Mouse (Mus musculus) midbrain, embryonic 10.5 days (tissue): ENCODE results near the gene Frmd8. TPM values are rescaled to one million over a fixed set of nuclear protein-coding genes. Genes with fewer than 3 reads are reported as not detected.

ENCODE experiments used
- DNase-seq: peaks from one replicate; pipeline ENCODE4 v3.0.0-alpha.2; 2017; ENCODE audit warnings: low spot score
- H3K27ac ChIP-seq: fragments of 300-500 bp; sonication (generic); replicated peaks from 2 replicates; pipeline ENCODE4 v1.5.1; 2016; ENCODE audit warnings: mild to moderate bottlenecking
- H3K27me3 ChIP-seq: fragments of 300-500 bp; sonication (generic); 2 replicates; pipeline ENCODE4 v1.6.1; 2016; ENCODE audit warnings: low read depth, mild to moderate bottlenecking; ENCODE audit not compliant: poor library complexity, severe bottlenecking
- H3K36me3 ChIP-seq: fragments of 300-500 bp; sonication (generic); 2 replicates; pipeline ENCODE4 v1.6.1; 2016; ENCODE audit warnings: mild to moderate bottlenecking, moderate library complexity
- H3K4me1 ChIP-seq: fragments of 300-500 bp; sonication (generic); 2 replicates; pipeline ENCODE4 v1.6.1; 2016
- H3K4me3 ChIP-seq: fragments of 300-500 bp; sonication (generic); 2 replicates; pipeline ENCODE4 v1.5.1; 2016; ENCODE audit warnings: mild to moderate bottlenecking, moderate library complexity
- H3K9me3 ChIP-seq: fragments of 300-500 bp; sonication (generic); replicated peaks from 2 replicates; pipeline ENCODE4 v1.6.1; 2016; ENCODE audit warnings: mild to moderate bottlenecking
- WGBS: fragments of 180-500 bp; shearing (Covaris S2); methylation state at CpG from one replicate; pipeline ENCODE4 v1.1.7; 2016; 5-methylcytosine and 5-hydroxymethylcytosine counted together
- polyA plus RNA-seq: library from polyadenylated mRNA; unstranded; fragments of >200 nt; fragmentation: Nextera tagmentation; extraction: Ambion mirVana; gene quantifications from 2 replicates; pipeline ENCODE4 v1.2.1, GENCODE M21; 2016

Frmd8 gene
- polyA plus RNA-seq, 1 experiment from 2014 or later, result 34.9 TPM

DNA sequence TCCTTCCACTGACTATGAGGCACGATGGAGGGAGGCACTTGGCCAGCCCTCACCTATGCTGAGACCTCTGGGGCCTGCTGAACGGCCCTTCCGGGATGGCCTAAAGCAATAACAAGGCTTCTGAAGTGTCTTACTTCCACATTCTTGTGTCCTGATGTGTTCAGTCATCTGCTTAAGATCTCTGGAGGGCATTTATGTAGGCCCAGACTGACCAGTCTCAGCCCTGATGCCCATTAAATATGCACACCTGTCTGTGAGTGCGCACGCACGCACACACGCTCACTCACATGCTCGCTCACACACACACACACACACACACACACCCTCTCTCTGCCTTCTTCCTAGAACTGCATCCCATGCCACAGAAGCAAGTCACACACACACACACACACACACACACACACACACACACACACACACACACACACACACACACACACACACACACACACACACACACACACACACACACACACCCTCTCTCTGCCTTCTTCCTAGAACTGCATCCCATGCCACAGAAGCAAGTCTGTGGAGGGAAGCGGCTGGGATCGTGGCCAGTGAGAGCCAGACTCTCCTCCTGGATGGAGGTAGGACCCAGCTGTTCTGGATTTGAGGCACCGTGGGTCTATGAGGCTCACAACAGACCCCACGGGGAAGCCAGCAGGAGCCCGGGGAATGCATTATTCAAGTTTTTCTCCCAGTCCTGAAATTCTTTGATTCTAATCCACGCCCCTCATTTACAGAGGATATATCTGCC, 65.9 kb downstream of the Frmd8 start:
- no peak for DNase-seq
- 72% methylated on average over 14 of the region's 14 CpGs for WGBS
- peak overlapping the region; percentile 80 for H3K27ac ChIP-seq
- H3K36me3 ChIP-seq, result no peaks in the 10 kb centered on the region
- no peak overlapping the region for H3K4me3 ChIP-seq
- H3K27me3 ChIP-seq, result no peaks in the 10 kb centered on the region
- H3K9me3 ChIP-seq, result no peaks in the 10 kb centered on the region
- peaks cover 92% of the 10 kb centered on the region for H3K4me1 ChIP-seq

DNA sequence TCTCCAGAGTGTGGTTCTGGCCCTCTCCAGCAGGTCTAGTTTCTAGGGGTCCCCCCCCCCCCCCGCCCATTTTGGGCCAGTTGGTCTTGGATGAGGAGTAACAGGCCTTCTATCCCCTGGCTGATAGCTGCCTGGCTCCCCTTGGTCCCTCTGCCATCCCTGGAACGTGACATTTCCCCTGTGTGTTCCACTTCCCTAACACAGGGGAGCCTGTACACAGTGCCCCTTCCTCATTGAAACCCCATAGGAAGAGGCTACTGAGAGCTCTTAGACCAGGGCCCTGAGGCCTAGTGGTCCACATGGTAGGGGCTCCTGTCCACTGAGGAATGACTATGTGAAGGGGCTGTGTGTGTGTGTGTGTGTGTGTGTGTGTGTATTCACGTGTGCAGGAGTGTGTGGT, 67.3 kb downstream of the Frmd8 start:
- WGBS, result 64% methylated on average over 3 of the region's 3 CpGs
- Histone ChIP-seq H3K27me3 (no peaks in the 10 kb centered on the region), H3K9me3 (no peaks in the 10 kb centered on the region), H3K4me3 (no peak overlapping the region), H3K36me3 (no peaks in the 10 kb centered on the region), H3K4me1 (peaks cover 94% of the 10 kb centered on the region), H3K27ac (peak overlapping the region; percentile 88)
- DNase-seq, result no peak

DNA sequence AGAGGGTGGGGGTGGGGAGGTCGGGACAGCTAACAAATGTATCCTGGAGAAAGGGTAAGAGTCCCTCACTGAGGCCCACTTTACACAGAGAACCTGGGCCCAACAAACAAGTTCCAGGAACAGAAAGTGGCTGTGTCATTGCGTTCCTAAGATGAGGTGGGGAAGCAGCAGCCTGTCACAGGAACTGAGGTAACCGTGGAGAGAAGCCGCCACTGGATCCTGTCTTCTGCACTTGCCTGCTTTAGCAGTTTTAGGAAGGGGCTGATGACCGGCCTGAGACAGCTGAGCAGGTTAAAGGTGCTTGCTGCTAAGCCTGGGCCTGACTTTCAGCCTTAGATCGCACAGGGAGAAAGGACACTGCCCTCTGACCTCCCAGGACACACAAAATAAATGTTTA, 68.3 kb downstream of the Frmd8 start:
- H3K4me3 ChIP-seq, result peak overlapping the region; percentile 27
- 16% methylated on average over 6 of the region's 6 CpGs for WGBS

GRCm38 (mm10) chr19:5806051-5806808, 68.8 kb downstream of the Frmd8 start:
- no peak for DNase-seq
- Histone ChIP-seq H3K27me3 (no peaks in the 10 kb centered on the region), H3K36me3 (no peaks in the 10 kb centered on the region), H3K4me3 (peak overlapping the region; percentile 27), H3K9me3 (no peaks in the 10 kb centered on the region), H3K4me1 (peaks cover 81% of the 10 kb centered on the region), H3K27ac (peak overlapping the region; percentile 88)
- WGBS, result 3% methylated on average over 8 of the region's 8 CpGs

More for the DNA sequence above, 68.3 kb downstream of the Frmd8 start:
- no peak for DNase-seq
- H3K27ac ChIP-seq, result peak overlapping the region; percentile 88
- no peaks in the 10 kb centered on the region for H3K36me3 ChIP-seq
- no peaks in the 10 kb centered on the region for H3K9me3 ChIP-seq
- peaks cover 87% of the 10 kb centered on the region for H3K4me1 ChIP-seq
- no peaks in the 10 kb centered on the region for H3K27me3 ChIP-seq

DNA sequence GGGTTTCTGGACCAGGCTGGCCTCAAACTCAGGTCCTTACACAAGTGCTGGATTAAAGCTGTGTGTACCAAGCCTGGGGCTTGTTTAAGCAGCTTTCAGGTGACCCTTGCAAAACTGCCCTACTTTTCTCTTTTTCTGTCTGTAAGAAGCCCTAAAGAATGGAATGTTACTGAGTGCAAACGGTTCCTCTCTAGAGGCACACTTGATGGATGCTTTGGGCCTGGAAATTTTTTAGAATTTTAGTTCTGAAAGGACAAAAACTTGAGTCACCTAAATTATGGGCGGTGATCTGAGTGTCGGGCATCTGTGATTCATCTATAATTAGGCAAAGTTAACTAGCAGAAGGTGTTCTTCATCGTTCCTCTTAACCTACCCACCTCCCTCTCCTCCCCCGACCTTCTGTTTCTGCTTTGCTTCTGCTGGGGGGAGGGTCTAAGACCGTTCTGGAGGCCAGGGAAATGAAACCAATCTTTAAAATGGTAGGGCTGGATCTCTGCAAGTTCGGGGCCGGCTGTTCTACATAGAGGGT, 70.6 kb downstream of the Frmd8 start:
- peaks cover 63% of the 10 kb centered on the region for H3K4me1 ChIP-seq

DNA sequence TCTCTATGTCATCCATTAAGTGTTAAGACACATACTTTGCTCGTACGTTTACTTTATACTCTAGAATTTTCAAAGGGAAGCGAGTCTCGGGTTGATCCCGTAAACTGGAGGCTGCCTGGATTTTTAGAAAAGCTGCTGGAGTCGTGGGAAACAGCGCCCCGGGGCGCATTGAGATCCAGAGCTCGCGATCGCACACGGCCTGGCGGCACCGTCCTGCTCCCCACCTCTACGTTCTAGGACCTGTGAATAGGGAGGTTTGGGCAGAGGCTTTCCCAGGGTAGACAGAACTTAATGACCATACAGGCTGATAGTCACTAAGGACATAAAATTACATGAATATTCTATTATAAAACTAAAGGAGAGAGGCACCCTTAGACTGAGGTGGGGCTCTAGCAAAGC, 71.2 kb downstream of the Frmd8 start:
- H3K36me3 ChIP-seq, result peaks cover 22% of the 10 kb centered on the region
- H3K27ac ChIP-seq, result peak overlapping the region; percentile 100
- H3K9me3 ChIP-seq, result no peaks in the 10 kb centered on the region
- WGBS, result under 1% methylated on average over 16 of the region's 16 CpGs
- peaks cover 57% of the 10 kb centered on the region for H3K4me1 ChIP-seq
- peak overlapping the region; percentile 99 for H3K4me3 ChIP-seq
- DNase-seq, result no peak
- H3K27me3 ChIP-seq, result no peaks in the 10 kb centered on the region

More for the DNA sequence above, 70.6 kb downstream of the Frmd8 start:
- H3K4me3 ChIP-seq, result peak overlapping the region; percentile 99
- no peaks in the 10 kb centered on the region for H3K27me3 ChIP-seq
- peak overlapping the region; percentile 100 for H3K27ac ChIP-seq
- DNase-seq, result no peak
- H3K9me3 ChIP-seq, result no peaks in the 10 kb centered on the region
- 41% methylated on average over 8 of the region's 8 CpGs for WGBS
- peaks cover 17% of the 10 kb centered on the region for H3K36me3 ChIP-seq

- under 1% methylated on average over 67 of the region's 67 CpGs for WGBS
- Histone ChIP-seq H3K4me1 (peaks cover 57% of the 10 kb centered on the region), H3K36me3 (peaks cover 28% of the 10 kb centered on the region), H3K4me3 (peak overlapping the region; percentile 99), H3K27ac (peak overlapping the region; percentile 100), H3K27me3 (no peaks in the 10 kb centered on the region), H3K9me3 (no peaks in the 10 kb centered on the region)
- DNase-seq, result peak; percentile 100
These were observed 71.8 kb downstream of the Frmd8 start for GRCm38 (mm10) chr19:5803041-5803880.

GRCm38 (mm10) chr19:5802787-5803040, 72.4 kb downstream of the Frmd8 start:
- under 1% methylated on average over 4 of the region's 4 CpGs for WGBS
- no peak for DNase-seq
- H3K4me3 ChIP-seq, result peak overlapping the region; percentile 99
- peaks cover 60% of the 10 kb centered on the region for H3K4me1 ChIP-seq
- H3K27me3 ChIP-seq, result no peaks in the 10 kb centered on the region
- H3K9me3 ChIP-seq, result no peaks in the 10 kb centered on the region
- H3K36me3 ChIP-seq, result peaks cover 34% of the 10 kb centered on the region
- H3K27ac ChIP-seq, result peak overlapping the region; percentile 100

DNA sequence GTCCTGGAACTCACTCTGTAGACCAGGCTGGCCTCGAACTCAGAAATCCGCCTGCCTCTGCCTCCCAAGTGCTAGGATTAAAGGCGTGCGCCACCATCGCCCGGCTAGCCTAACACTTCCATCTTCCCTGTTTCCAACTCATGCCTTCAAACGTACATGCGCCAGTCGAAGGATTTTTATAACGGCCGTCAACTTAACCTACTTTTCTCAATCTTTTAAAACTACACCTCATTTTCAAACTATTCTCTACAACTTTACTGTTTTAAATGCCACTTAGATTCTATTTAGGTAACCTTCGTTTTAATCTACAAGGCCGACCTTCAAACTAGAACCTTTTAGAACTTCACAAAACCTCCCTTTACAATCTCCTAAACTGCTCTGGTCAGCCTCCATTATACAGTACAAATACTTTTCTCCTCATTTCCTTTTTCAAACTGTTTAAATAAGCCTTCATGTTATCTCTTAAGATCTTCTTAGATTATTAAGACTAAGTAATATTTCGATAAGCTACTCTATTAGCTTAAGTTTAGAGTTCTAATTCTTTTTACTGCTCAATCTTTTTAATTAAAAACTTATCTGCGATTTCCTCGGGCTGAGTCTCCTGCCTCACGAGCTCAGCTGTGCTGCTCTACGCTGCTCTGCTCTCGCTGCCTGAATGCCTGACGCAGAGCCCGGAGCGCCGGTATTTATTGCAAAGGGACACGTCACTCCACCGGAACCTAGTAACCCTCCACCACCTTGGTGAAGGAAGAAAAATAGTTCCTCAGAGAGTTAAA, 72.9 kb downstream of the Frmd8 start:
- H3K4me1 ChIP-seq, result peaks cover 60% of the 10 kb centered on the region
- no peaks in the 10 kb centered on the region for H3K27me3 ChIP-seq
- peak overlapping the region; percentile 100 for H3K27ac ChIP-seq
- H3K9me3 ChIP-seq, result no peaks in the 10 kb centered on the region
- under 1% methylated on average over 25 of the region's 25 CpGs for WGBS
- peak overlapping the region; percentile 99 for H3K4me3 ChIP-seq
- peaks cover 39% of the 10 kb centered on the region for H3K36me3 ChIP-seq
- DNase-seq, result peak; percentile 94

DNA sequence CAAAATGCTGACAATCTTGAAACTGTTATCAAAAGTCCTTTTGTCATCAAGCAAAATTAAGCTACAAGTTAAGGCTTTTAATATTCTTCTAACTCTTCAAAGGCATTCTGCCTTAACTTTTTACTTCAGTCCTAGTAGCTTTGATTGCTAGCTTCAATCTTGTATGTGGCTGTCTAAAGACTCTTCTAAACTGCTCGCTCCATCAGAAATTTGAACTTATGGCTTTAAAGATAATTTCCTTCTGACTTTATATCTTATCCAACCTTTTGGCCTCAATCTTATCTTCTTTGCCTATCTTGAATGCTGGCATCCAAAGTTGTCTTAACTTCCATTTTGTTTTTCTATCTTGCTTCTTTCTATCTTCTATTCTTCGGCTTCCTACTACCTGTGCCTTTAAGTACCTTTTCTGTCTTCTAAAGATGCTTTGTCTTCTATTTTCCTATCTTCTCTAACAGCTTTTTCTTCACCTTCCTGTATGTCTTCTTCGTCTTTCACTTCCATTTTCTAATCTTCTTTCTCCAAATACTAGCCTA, 73.6 kb downstream of the Frmd8 start:
- peaks cover 46% of the 10 kb centered on the region for H3K36me3 ChIP-seq
- no peak for DNase-seq
- peak overlapping the region; percentile 100 for H3K27ac ChIP-seq
- H3K27me3 ChIP-seq, result no peaks in the 10 kb centered on the region
- no peaks in the 10 kb centered on the region for H3K9me3 ChIP-seq
- peak overlapping the region; percentile 99 for H3K4me3 ChIP-seq
- WGBS, result 16% methylated on average over 3 of the region's 3 CpGs
- H3K4me1 ChIP-seq, result peaks cover 60% of the 10 kb centered on the region

DNA sequence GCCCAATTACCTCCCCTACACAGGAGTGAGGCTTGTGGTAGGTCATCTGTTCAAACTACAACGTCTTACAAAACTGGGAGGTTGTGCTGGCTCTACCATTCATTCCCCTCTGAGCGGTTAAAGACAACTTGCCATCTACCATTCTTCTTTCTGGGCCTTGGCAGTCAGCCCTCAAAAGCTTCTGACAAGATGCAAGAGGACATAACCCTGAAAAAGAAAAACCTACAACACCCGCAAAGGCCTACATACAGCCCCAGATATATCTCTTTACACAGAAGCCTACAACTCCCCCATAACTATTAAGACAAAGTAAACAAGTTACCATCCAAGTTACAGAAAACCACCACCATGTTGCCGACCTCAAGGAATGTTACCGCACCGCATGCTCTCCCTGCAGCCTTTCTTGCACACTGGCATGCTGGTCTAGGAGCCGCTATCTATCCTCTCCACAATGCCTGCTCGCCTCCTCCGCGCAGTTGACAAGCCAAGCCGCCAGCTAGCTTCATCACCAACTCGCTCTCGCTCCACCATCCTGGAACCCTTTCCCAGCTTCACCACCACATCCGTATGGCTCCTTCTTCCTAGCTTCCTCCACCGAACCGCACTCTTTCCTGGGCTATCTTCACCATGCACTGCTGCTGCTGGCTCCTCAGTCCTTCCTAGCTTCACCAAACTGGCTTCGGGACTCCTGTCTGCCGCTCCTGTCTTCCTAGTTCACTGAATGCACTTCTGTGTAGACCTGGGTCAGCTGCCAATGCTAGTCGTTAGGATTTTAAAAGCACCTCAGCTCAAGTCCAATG, 74.2 kb downstream of the Frmd8 start:
- Histone ChIP-seq H3K27me3 (no peaks in the 10 kb centered on the region), H3K36me3 (peaks cover 53% of the 10 kb centered on the region), H3K4me1 (peaks cover 59% of the 10 kb centered on the region), H3K9me3 (no peaks in the 10 kb centered on the region), H3K4me3 (peak overlapping the region; percentile 99), H3K27ac (peak overlapping the region; percentile 100)
- WGBS, result under 1% methylated on average over 19 of the region's 19 CpGs
- DNase-seq, result peak; percentile 63
